Mouse (Mus musculus) layer of hippocampus, postnatal 10 days (tissue): ENCODE measurements at regions not wholly inside any gene's neighbourhood (a gene's known extent, or its start where the extent isn't known, plus 50 kb on each side); places are given as distances from the start of the nearest gene placed in this dataset.
A peak's percentile ranks its signal among the peaks of the same experiment; 100 is the strongest.
"Not testable (repeated sequence)": the region's sequence is repeated elsewhere in the genome, so short reads cannot be mapped to it uniquely, and the experiment has no call there.

ENCODE experiments used
- DNase-seq, 2 experiments: peaks; one replicate each; pipeline ENCODE4 v3.0.0; 2021; ENCODE audit warnings: low spot score in 2 of 2

DNA sequence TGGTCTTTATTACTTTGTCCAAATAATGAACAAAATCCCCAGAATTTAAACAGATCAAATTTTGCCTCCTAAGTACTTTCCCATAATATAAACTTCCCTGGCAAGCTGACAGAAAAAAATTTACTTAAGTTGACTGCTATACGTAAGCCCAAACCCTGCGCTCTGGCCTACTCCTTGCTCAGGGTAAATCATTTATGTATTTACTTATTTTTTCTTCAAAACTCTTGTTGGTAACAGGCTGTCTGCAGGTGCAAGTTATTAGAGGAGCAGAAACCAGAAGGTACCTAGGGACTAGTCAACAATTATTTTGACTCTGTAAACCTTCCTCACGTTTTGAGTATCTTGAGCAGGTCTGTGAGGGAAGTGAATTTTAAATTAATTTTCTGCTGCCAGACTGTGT, 2615.7 kb downstream of the Poteg start:
- DNase-seq: no peak

- DNase-seq: no peak
These were observed 2630.3 kb downstream of the Poteg start for GRCm38 (mm10) chr8:30077726-30078125.

- DNase-seq: no peak
These were observed 2680.3 kb downstream of the Poteg start for GRCm38 (mm10) chr8:30127766-30128165.

- DNase-seq: no peak
These were observed 2687.5 kb downstream of the Poteg start for GRCm38 (mm10) chr8:30134999-30135398.

DNA sequence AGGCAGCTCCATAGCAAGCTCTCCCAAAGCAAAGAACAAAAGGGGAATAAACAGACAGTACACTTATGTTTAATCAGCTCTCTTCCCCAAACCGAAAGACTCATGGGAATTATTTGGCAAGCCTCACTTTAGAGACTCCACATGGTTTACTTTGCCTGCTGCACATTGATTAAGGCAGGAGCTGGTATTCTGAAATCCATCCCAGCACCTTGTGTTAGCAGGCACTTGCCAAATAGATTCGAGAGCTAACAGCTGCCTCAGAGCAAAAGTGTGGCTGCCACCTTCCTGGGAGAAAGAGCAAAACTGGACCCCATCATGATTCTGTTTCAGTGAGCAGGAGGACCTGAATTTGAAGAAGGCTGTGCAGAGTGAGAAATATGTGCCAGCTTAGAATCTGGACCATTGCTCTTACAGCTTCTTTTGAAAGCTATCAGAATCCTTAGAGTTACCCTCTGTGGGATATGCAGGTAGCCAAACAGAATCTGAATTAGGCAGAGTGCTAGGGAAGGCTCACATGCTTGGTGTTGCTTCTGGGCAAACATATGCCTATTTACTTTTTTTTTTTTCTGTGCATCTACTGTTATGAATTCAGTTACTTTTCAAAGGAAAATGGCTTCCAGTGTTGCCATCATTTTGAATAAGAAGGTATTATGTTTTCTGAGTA, 2703.8 kb downstream of the Poteg start:
- peak; percentile 7 to 22 for DNase-seq

DNA sequence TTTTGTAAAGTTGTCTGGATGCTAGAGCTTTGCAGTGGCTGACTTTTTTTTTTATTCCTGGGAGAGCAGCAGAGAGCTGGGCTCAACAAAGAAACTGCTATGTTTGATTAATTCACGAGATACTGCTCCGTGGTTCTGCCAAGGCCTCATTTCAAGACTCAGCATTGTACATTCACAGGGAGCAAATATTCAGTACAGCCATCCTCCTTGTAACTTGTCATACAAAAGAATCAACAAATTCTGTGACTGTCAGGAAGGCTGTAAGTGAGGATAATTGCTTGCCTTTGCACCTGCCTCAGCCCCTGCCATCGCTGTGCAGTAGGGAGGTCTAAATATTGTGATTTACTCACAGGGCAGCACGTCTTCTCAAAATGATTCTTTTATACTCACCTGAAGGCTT, 2705.5 kb downstream of the Poteg start:
- no peak for DNase-seq

DNA sequence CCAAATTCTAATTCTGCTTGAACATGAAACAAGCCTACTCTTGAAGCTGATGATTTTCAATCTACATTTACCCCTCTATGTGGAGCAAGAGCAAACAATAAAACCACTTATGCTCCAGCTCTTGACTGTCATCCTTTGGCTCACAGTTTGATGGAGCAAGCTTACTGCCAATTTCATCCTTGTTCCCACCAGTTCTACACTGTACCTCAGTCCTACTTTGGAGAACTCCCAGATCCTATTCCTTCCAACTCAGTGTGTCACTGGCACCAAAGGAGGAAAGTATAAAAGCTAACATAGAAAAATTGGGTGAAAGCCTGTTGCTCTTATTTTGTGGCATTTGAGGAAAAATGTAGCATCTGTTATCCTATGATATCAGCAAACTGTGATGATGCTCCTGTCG, 2724.4 kb downstream of the Poteg start:
- peak; percentile 9 to 25 for DNase-seq

GRCm38 (mm10) chr8:30202746-30203145, 2755.3 kb downstream of the Poteg start:
- DNase-seq: not testable (repeated sequence)

DNA sequence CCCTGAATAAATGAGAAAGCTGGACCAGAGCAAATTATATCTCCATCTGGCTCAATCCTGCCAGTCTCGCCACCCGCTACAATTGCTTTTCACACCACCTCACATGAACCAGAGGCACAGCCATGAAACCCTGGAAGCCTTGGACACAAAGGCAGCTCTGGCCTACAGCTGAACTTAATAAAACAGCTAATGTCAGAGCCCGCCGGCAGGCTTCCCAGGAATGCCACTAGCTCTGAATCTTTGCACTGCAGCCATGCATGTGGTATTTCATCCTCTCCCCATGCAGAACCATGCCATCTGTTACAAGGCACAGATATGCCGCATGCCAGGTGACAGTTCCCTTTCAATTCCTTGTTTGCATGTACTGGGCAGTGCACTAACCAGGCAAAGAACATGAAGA, 2779.9 kb downstream of the Poteg start:
- peak; percentile 13 to 35 for DNase-seq

- DNase-seq: no peak
These were observed 2785.8 kb downstream of the Poteg start for GRCm38 (mm10) chr8:30233266-30233665.

GRCm38 (mm10) chr8:30251797-30252196, 2804.3 kb downstream of the Poteg start:
- no peak for DNase-seq

DNA sequence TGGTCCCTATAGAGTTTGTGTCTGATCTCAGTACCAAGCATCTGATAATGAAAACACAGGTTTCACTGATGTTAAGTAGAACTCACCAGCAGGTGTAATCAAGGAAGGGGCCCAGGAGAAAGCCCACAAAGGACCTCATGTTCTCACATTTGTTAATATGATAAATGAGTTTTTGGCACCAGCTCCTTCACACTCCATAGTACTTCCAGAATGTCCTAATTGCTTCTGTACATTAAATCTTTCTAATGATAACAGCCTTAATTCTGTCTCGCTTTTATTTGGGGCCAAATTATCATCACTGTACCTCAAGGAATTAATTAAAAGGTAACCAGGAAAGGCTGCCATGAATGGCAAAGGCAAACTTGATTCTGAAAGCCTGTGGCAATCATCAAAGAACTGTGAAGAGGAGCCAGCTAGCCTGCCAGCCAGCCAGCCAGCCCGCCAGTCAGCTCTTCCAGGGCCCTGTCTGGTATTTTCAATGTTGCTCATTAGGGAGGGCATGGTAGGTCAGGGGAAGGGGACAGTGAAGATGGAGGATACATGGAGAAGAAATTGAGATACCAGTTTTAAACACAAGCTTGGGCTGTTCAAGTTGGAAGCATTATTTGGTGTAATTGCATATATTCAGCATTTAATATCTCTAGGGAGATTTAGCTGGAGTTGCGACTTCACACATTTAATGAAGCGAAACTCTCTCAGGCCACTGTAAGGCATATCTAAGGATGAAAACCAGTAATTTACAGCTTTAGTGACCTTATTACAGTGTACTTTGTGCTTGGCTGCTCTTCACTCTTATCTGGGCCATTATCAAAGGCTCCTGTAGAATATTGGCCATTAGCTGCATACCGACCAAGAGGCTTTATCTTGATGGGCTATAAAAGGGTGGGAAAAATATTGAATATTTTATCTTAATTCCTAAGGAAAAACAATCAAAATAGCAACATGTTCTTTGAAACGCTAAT, 2822.8 kb downstream of the Poteg start:
- DNase-seq: peak; percentile 5 to 14

DNA sequence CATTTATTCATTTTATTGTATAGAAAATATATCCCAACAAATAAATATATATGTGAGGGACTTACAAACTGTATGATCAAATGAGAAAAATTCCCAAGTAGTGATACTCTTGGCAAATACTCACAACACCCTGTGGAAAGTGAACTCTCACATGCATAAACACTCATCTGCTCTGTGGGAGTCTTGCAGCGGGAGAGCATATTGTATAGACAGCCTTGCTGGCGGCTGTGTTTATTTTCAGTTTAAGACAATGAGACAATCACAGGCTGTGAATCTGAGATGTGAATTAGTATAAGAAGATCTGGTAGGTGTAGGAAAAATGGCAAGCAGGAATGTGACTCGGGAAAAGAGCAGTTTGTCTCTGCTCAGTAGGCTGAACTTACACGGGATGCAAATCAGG, 2841.7 kb downstream of the Poteg start:
- DNase-seq: peak; percentile 4 to 14

DNA sequence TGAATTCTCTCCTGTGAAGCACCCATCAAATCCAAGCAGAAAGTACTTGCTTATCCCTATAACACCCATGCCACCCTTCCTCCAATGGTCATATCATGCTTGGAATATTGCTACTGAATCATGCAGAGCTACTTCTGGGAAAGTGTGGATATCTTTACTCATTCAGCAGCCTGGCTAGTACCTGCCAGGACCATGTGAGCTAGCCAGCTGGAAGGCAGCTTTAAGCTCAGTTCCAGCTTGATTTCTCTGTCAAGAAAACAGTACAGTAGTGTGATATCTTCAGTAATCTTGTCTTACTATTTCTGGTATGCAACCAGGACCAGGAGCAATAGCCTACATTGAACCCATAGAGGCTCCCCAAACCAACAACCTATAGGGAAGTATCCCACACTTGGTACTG, 2883.7 kb downstream of the Poteg start:
- no peak for DNase-seq

DNA sequence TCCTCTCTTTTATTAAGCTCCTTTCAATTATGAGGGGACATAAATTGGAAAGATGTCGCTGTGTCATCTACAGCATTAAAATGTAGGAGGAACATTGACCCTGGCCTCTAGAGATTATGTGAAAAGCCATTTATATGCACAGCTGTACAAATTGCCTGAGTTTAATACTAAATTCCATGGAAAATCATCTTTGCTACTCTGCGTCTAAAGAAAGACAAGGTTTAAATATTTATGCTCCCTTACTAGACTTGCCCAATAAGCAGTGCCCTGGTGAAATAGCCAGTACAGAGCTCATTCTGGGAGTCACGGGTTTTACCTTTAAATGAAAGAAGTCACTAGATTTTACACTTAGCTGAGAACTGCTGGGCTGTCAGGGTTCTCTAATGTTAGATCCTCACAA, 2885.9 kb downstream of the Poteg start:
- no peak for DNase-seq

DNA sequence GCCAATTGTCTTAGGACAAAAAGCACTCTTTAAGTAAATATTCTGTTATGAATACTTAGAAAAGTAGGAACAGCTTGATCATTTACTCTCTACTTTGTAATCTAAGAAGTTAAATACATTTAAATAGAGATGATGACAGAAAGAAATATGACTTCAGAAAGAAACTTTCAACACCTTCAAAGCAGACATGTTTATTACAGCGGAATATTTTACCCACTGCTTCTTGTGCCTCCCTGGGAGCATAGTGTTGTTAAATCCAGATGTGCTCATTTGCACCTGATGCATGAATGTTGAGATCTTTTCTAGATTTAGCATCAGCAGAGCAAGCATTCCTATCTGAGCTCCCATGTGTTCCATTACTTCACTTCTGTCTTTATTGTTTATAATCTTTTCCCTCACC, 2912.0 kb downstream of the Poteg start:
- no peak for DNase-seq

- DNase-seq: no peak
These were observed 2918.3 kb downstream of the Poteg start for GRCm38 (mm10) chr8:30365721-30366120.

GRCm38 (mm10) chr8:30391936-30392335, 2944.5 kb downstream of the Poteg start:
- DNase-seq: no peak

GRCm38 (mm10) chr8:30439423-30439822, 2989.1 kb upstream of the 5930422O12Rik start:
- no peak for DNase-seq

DNA sequence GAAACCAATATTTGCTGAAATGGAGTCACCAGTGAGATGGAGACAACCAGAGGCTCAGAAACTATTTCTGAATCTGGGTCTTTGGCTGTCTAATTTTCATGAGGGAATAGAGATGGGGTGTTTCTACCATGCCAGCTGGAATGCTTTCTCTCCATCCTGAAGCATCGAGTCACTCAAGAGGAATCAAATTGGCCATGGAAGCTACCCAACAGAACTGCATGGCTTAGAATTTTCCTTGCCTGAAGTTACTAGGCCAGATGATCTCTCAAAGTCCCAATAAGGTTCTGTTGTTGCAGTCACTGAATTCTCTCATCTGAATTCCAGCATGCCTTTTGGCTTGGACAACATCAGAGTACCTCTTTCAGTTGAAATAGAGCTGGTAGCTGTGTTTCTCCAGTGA, 2986.7 kb upstream of the 5930422O12Rik start:
- peak in 1 of 2 experiments; percentile 9 for DNase-seq

- no peak for DNase-seq
These were observed 2984.6 kb upstream of the 5930422O12Rik start for GRCm38 (mm10) chr8:30443874-30444273.

DNA sequence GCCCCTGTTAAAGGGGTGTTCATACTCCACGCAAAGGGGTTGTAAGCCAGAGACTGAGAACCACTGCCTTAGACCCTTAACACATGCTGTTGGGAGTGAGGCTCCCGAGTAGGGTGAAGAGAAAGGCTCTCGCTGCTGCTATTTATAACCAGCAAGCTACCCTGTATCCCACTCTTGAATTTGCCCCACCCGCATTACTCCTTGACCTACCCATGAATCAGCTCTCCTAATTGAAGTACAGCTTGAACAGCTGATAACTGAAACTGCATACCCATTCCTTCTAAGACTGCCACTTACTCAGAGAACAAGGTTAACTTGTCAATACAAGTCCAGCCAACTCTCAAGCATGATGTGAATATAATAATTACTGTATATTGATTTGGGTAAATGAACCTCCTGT, 2984.2 kb upstream of the 5930422O12Rik start:
- no peak for DNase-seq
